Mouse (Mus musculus): ENCODE results near the gene Ptgds.

DNA sequence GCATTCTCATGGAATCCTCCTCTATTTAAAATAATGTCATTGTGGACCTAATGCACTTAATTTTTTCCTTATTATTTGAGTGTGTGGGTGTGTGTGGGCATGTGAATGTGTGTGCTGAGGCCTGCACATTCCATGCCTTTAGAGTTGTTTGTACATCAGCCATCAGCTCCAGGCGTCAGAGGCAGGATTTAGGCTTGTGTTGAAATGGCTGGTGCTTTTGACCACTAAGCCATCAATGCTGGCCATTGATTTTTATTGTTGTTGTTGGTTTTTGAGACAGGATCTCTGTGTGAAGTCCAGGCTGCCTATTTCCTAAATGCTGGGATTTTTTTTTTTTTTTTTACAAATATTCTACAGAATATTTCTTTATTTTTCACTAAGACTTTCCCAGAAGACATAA, 16.9 kb downstream of the Ptgds start:
- TF ChIP-seq CTCF (conservative IDR thresholded peaks at IDR 0.05; ENCODE audit: insufficient read depth, insufficient read length, low read depth, low read length) (no peak), POLR2A (IDR thresholded peaks at IDR 0.05; ENCODE audit: low read depth, low read length) (no peak)

Data from kidney, adult 2 months (tissue).